Mouse (Mus musculus) limb, embryonic 14.5 days (tissue): Measurements from ENCODE around the gene Utf1. TPM values are rescaled to one million over a fixed set of nuclear protein-coding genes. Genes with fewer than 3 reads are reported as not detected.

ENCODE experiments used
- ATAC-seq: fragments of 200-750 bp; cut with Nextera tagmentation; 2 replicates; pipeline ENCODE4 v1.8.0; 2017; ENCODE audit warnings: low read depth, moderate number of reproducible peaks, moderate TSS enrichment; ENCODE audit not compliant: low FRiP score
- DNase-seq: peaks from one replicate; pipeline ENCODE4 v3.0.0-alpha.2; 2015; ENCODE audit warnings: low spot score
- H3K27ac ChIP-seq: fragments of 300-500 bp; sonication (generic); replicated peaks from 2 replicates; pipeline ENCODE4 v1.5.1; 2014; ENCODE audit warnings: low read depth, mild to moderate bottlenecking, low read length, moderate library complexity, mixed read lengths
- H3K27me3 ChIP-seq: fragments of 300-500 bp; sonication (generic); 2 replicates; pipeline ENCODE4 v1.6.1; 2014; ENCODE audit warnings: low read length, mixed read lengths; ENCODE audit not compliant: control insufficient read depth, insufficient read depth
- H3K36me3 ChIP-seq: fragments of 300-500 bp; sonication (generic); 2 replicates; pipeline ENCODE4 v1.6.1; 2014; ENCODE audit warnings: mild to moderate bottlenecking, low read length, moderate library complexity, mixed read lengths; ENCODE audit not compliant: control insufficient read depth, insufficient read depth
- H3K4me1 ChIP-seq: fragments of 300-500 bp; sonication (generic); 2 replicates; pipeline ENCODE4 v1.6.1; 2014; ENCODE audit warnings: antibody characterized with exemption, low read length, mixed read lengths; ENCODE audit not compliant: control insufficient read depth, insufficient read depth
- H3K4me2 ChIP-seq: fragments of 300-500 bp; sonication (generic); replicated peaks from 2 replicates; pipeline ENCODE4 v1.6.1; 2014; ENCODE audit warnings: low read depth, mild to moderate bottlenecking, low read length, moderate library complexity; ENCODE audit not compliant: severe bottlenecking
- H3K4me3 ChIP-seq: fragments of 300-500 bp; sonication (generic); replicated peaks from 2 replicates; pipeline ENCODE4 v1.5.1; 2014; ENCODE audit warnings: low read length
- H3K9ac ChIP-seq: fragments of 300-500 bp; sonication (generic); 2 replicates; pipeline ENCODE4 v1.6.1; 2014; ENCODE audit warnings: mild to moderate bottlenecking, low read depth, low read length, moderate library complexity; ENCODE audit not compliant: severe bottlenecking
- H3K9me3 ChIP-seq: fragments of 300-500 bp; sonication (generic); 2 replicates; pipeline ENCODE4 v1.6.1; 2016; ENCODE audit warnings: low read length; ENCODE audit not compliant: control insufficient read depth
- POLR2A ChIP-seq: fragments of 200-500 bp; IDR thresholded peaks from 2 replicates; pipeline ENCODE4 v1.8.0; 2012; ENCODE audit warnings: inconsistent platforms, mild to moderate bottlenecking, moderate library complexity, borderline replicate concordance; ENCODE audit not compliant: insufficient read depth, insufficient read length; ENCODE audit errors: extremely low read depth
- WGBS: fragments of 180-500 bp; shearing (Covaris S2); extraction: QIAGEN DNeasy Blood & Tissue Kit; methylation state at CpG from one replicate; pipeline ENCODE4 v1.1.7; 2014; 5-methylcytosine and 5-hydroxymethylcytosine counted together
- polyA plus RNA-seq, 2 experiments: library from polyadenylated mRNA; depleted of rRNA in 1 of 2; stranded (reverse) in 1 of 2; unstranded in 1 of 2; fragments of >200 nt; fragmentation: Nextera tagmentation in 1 of 2; extraction: Ambion mirVana in 1 of 2; gene quantifications; 2 replicates each; pipeline versions ENCODE4 v1.2.1 to v1.2.3; 2012 to 2014

Gene Utf1
- polyA plus RNA-seq, 2 experiments: 0.11 to 0.15 TPM

DNA sequence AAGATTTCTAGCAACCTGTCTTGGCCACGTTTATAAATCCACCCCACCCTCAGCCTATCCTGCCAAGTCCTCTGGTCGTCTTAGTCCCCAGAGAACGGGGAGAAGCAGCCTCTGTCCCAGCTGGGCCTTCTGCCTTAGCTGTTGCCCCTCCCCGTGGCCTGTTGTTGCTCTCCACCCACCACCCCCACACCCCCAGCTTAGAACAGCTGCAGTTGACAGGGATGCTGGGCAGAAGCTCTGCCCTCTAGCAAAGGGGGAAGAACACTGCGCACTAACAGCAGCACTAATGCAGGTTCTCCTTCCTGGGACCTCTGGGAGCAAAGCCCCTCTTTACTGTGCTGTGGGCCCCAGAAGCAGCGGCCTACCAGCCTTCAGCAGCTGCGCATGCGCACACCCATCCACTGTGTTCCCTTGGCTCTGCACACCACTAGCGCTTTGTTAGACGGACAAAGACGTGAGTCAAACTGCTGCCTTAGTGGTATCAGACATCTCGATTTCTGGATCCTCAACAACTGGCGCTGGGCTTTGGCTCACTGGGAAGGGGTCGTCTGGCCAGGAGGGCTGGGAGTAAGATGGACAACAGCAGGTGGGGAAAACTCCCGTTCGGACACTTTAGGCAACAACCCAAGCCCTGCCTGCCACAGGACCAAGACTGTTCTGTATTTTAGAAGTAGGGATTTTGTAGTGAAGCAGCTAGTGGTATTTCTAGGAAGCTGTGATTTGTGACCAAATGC is 2.9 kb upstream of the Utf1 start:
- H3K9ac ChIP-seq: no peak overlapping the region
- H3K9me3 ChIP-seq: no peaks in the 10 kb centered on the region
- H3K36me3 ChIP-seq: no peaks in the 10 kb centered on the region
- WGBS: 67% methylated on average over 16 of the region's 16 CpGs
- no peak overlapping the region for H3K4me2 ChIP-seq
- ATAC-seq: peak; percentile 60
- peaks cover 36% of the 10 kb centered on the region for H3K27me3 ChIP-seq
- TF ChIP-seq POLR2A: no peak
- H3K27ac ChIP-seq: no peak overlapping the region
- H3K4me3 ChIP-seq: no peak overlapping the region
- no peaks in the 10 kb centered on the region for H3K4me1 ChIP-seq
- DNase-seq: no peak

DNA sequence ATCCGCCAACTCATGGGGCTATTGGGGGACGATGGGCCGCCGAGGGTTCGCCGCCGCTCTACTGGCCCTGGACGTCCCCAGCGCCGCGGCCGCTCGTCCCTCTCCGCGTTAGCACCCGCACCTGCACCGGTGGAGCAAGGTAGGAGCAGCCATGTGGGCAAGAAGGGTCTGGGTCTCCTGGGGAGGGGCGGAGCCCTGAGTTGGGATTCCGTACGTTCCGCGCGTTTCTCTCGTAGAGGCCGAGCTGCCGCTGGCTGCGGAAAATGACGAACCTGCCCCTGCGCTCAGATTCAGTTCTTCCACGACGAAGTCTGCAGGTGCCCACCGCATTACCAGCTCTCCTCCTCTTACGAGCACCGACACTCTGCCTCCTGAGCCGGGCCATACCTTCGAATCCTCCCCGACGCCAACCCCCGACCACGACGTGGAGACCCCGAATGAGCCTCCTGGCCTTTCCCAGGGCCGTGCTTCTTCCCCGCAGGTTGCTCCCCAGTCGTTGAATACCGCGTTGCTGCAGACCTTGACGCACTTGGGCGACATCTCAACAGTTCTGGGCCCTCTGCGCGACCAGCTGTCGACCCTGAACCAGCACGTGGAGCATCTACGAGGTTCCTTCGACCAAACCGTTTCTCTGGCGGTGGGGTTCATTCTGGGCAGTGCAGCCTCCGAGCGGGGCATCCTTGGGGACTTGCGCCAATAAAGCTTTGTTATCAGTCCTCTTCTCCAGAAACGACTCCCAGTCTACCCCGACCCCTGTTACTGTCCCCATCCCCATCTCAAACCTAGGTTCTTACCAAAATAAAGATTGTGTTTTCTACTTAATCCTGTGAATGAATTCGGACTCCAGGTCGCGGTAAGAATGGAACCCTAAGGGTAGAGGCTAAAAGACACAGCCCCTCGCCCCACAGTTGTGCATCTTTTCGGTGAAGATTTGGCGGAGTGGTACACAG is 977 bp downstream of the Utf1 start:
- Histone ChIP-seq H3K9me3 (no peaks in the 10 kb centered on the region), H3K27ac (no peak overlapping the region), H3K4me2 (peak overlapping the region; percentile 62), H3K36me3 (no peaks in the 10 kb centered on the region), H3K4me3 (peak overlapping the region; percentile 39), H3K4me1 (no peaks in the 10 kb centered on the region), H3K27me3 (peaks cover 69% of the 10 kb centered on the region), H3K9ac (0 out of 2 replicates have a peak overlapping the region, but pooled peaks have one; percentile 14)
- no peak for DNase-seq
- WGBS: 4% methylated on average over 57 of the region's 68 CpGs
- no peak for TF ChIP-seq POLR2A
- ATAC-seq: no peak

DNA sequence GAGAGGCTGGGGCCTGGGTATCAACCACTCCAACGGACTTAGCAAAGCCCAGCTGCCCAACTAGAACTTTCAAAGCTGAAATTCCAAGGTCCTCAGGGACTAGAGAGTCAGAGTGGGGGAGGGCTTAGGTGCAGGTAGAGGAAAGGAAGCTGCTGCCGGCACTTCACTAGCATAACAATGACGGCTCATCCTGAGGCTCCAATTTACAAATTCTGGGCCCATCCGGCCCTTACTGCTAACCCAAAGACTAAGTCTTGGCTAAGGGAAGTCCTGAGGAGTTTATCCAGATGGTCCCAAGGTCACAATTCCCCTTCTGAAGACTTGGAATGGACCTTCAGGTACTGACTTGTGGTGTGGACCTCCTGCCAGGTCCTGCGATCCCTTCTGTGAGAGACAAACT is 1.9 kb downstream of the Utf1 start:
- Histone ChIP-seq H3K27ac (no peak overlapping the region), H3K27me3 (peaks cover 69% of the 10 kb centered on the region), H3K4me3 (no peak overlapping the region), H3K4me1 (no peaks in the 10 kb centered on the region), H3K9me3 (no peaks in the 10 kb centered on the region), H3K9ac (no peak overlapping the region), H3K4me2 (no peak overlapping the region), H3K36me3 (no peaks in the 10 kb centered on the region)
- WGBS: 15% methylated on average over 5 of the region's 5 CpGs
- ATAC-seq: no peak
- no peak for DNase-seq
- no peak for TF ChIP-seq POLR2A

DNA sequence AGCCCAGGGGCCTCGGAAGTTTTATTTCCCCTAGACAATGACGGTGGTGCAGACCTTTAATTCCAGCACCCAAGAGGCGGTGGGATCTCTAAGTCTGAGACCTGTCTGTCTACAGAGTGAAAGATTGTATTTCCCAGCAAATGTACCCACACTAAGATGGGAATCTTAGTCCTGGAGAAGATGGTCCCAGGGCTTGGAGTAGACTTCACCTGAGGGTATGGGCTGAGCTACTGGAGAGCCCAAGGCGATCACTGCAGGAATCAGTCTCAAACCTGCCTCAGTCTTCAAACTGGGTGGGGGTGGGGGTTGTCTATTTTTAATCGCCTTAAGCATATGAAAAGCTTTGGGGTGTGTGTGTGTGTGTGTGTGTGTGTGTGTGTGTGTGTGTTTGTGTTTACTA is 2.4 kb downstream of the Utf1 start:
- no peak for TF ChIP-seq POLR2A
- H3K36me3 ChIP-seq: no peaks in the 10 kb centered on the region
- H3K4me2 ChIP-seq: no peak overlapping the region

DNA sequence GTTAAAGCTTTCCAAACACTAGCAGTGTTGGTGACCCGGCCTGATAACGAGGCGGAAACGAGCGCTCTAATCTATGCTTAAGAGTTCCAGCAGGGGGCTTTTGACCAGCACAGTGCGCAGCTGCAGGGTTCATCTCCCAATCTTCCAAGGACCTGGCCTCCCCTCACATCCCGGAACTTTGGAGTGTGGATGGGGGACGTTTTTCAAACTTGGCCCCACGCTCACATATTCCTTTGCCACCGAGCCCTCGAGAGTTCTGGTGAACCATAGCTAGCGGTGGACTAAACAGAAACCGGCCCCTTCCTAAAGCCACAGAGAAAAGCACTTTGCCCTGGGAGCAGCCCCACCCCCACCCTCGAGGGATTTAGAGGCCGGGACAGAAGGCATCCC is 6.3 kb downstream of the Utf1 start:
- H3K36me3 ChIP-seq: no peaks in the 10 kb centered on the region
- TF ChIP-seq POLR2A: no peak
- H3K9me3 ChIP-seq: no peaks in the 10 kb centered on the region
- H3K4me2 ChIP-seq: peak overlapping the region; percentile 73
- H3K4me1 ChIP-seq: no peaks in the 10 kb centered on the region
- peak overlapping the region; percentile 49 for H3K9ac ChIP-seq
- H3K4me3 ChIP-seq: peak overlapping the region; percentile 53
- DNase-seq (peak; percentile 72), ATAC-seq (peak; percentile 88)
- WGBS: under 1% methylated on average over 15 of the region's 15 CpGs
- H3K27me3 ChIP-seq: peaks cover 44% of the 10 kb centered on the region
- no peak overlapping the region for H3K27ac ChIP-seq

More for the DNA sequence above, 2.4 kb downstream of the Utf1 start:
- H3K9me3 ChIP-seq: no peaks in the 10 kb centered on the region
- peaks cover 69% of the 10 kb centered on the region for H3K27me3 ChIP-seq
- H3K4me3 ChIP-seq: no peak overlapping the region
- ATAC-seq: no peak
- H3K27ac ChIP-seq: no peak overlapping the region
- no peak overlapping the region for H3K9ac ChIP-seq
- WGBS: 29% methylated on average over 5 of the region's 5 CpGs
- no peaks in the 10 kb centered on the region for H3K4me1 ChIP-seq
- no peak for DNase-seq
